Mouse (Mus musculus) lung, embryonic 15.5 days (tissue): ENCODE data around the gene Pgap3. TPM values are rescaled to one million over a fixed set of nuclear protein-coding genes. Genes with fewer than 3 reads are reported as not detected.

Experiments
- polyA plus RNA-seq: library from polyadenylated mRNA; unstranded; fragments of >200 nt; fragmentation: Nextera tagmentation; extraction: Ambion mirVana; gene quantifications from 2 replicates; pipeline ENCODE4 v1.2.1, GENCODE M21; 2015

The Pgap3 gene
- polyA plus RNA-seq, 1 experiment from 2014 or later, result 14.7 TPM

Other genes starting within 250 kb of the Pgap3 start
- 57.8 and 60.8 TPM in 2 replicates for gene Med1, start 207.2 kb downstream of the Pgap3 start, polyA plus RNA-seq
- 8.8 and 10.0 TPM in 2 replicates for gene Cdk12, start 197.4 kb downstream of the Pgap3 start, polyA plus RNA-seq
- gene Neurod2, start 70.8 kb downstream of the Pgap3 start, polyA plus RNA-seq, result 0.05 TPM in 1 of 2 replicates, not detected in the other
- gene Ppp1r1b, start 52.1 kb downstream of the Pgap3 start, polyA plus RNA-seq, result 3.5 and 5.5 TPM in 2 replicates
- gene Stard3, start 42.1 kb downstream of the Pgap3 start, polyA plus RNA-seq, result 45.2 and 52.5 TPM in 2 replicates
- 5.1 and 7.5 TPM in 2 replicates for gene Tcap, start 16.7 kb downstream of the Pgap3 start, polyA plus RNA-seq
- gene Pnmt, start 14.0 kb downstream of the Pgap3 start, polyA plus RNA-seq, result 0.12 TPM in 1 of 2 replicates, not detected in the other
- gene Erbb2, start 12.0 kb upstream of the Pgap3 start, polyA plus RNA-seq, result 37.2 and 39.4 TPM in 2 replicates
- 76.8 and 78.0 TPM in 2 replicates for gene Mien1, start 38.5 kb upstream of the Pgap3 start, polyA plus RNA-seq
- gene Grb7, start 45.9 kb upstream of the Pgap3 start, polyA plus RNA-seq, result 45.3 and 49.6 TPM in 2 replicates
- 0.49 and 1.2 TPM in 2 replicates for gene Ikzf3, start 145.5 kb upstream of the Pgap3 start, polyA plus RNA-seq
- 0.14 TPM in 1 of 2 replicates, not detected in the other for gene Zpbp2, start 150.6 kb upstream of the Pgap3 start, polyA plus RNA-seq
- 54.6 and 55.2 TPM in 2 replicates for gene Ormdl3, start 186.9 kb upstream of the Pgap3 start, polyA plus RNA-seq
- not detected in 2 replicates for gene Lrrc3c, start 197.8 kb upstream of the Pgap3 start, polyA plus RNA-seq
- 1.0 and 1.4 TPM in 2 replicates for gene Gm12355, start 225.2 kb upstream of the Pgap3 start, polyA plus RNA-seq
- not detected in 2 replicates for gene Gsdma3, start 225.9 kb upstream of the Pgap3 start, polyA plus RNA-seq
- gene Gsdma2, start 246.3 kb upstream of the Pgap3 start, polyA plus RNA-seq, result not detected in 2 replicates